Mouse (Mus musculus): ENCODE measurements around the gene Lilra5. TPM values are rescaled to one million over a fixed set of nuclear protein-coding genes. Genes with fewer than 3 reads are reported as not detected.

The Lilra5 gene
- polyA plus RNA-seq (2015; fragmentation: Illumina TruSeq; extraction: RNeasy Lipid Tissue Mini Kit (QIAGEN cat#74804); ENCODE audit: low read depth, low replicate concordance) = 0.28 TPM

DNA sequence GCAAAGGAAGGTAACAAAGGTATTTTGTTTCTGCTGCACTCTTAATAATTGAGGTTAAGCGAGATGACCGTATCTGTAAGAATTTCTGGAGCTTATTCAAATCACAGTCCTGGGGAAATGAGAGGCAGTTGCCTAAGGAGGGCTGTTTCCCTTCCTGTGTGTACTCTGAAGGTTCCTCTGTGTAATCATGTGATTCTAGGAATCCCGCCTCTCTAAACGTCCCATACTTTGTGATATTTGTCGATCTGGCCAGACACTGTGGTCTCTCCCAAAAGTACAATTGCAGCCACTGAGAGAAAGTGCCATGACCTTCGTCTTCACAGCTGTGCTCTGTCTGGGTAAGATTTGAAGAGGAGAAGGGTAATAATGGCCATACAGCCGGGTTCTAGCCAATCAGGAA, at the start of gene Lilra5:
TSS of gene Lilra5 (plus strand) at position 301 of the 400 bp plus-strand sequence.

Other genes starting within 250 kb of the Lilra5 start
- 9.6 TPM for gene Lair1, start 174.6 kb upstream of the Lilra5 start, polyA plus RNA-seq (2015; fragmentation: Illumina TruSeq; extraction: RNeasy Lipid Tissue Mini Kit (QIAGEN cat#74804); ENCODE audit: low read depth, low replicate concordance)
- 555 TPM for gene Ttyh1, start 118.3 kb upstream of the Lilra5 start, polyA plus RNA-seq (2015; fragmentation: Illumina TruSeq; extraction: RNeasy Lipid Tissue Mini Kit (QIAGEN cat#74804); ENCODE audit: low read depth, low replicate concordance)
- gene Leng8, start 100.7 kb upstream of the Lilra5 start, polyA plus RNA-seq (2015; fragmentation: Illumina TruSeq; extraction: RNeasy Lipid Tissue Mini Kit (QIAGEN cat#74804); ENCODE audit: low read depth, low replicate concordance) = 136 TPM
- gene Leng9, start 87.4 kb upstream of the Lilra5 start, polyA plus RNA-seq (2015; fragmentation: Illumina TruSeq; extraction: RNeasy Lipid Tissue Mini Kit (QIAGEN cat#74804); ENCODE audit: low read depth, low replicate concordance) = 6.0 TPM
- 1.6 TPM for gene Cdc42ep5, start 72.9 kb upstream of the Lilra5 start, polyA plus RNA-seq (2015; fragmentation: Illumina TruSeq; extraction: RNeasy Lipid Tissue Mini Kit (QIAGEN cat#74804); ENCODE audit: low read depth, low replicate concordance)
- not detected for gene Ncr1, start 100.0 kb downstream of the Lilra5 start, polyA plus RNA-seq (2015; fragmentation: Illumina TruSeq; extraction: RNeasy Lipid Tissue Mini Kit (QIAGEN cat#74804); ENCODE audit: low read depth, low replicate concordance)
- gene Gp6, start 160.0 kb downstream of the Lilra5 start, polyA plus RNA-seq (2015; fragmentation: Illumina TruSeq; extraction: RNeasy Lipid Tissue Mini Kit (QIAGEN cat#74804); ENCODE audit: low read depth, low replicate concordance) = not detected
- 32.6 TPM for gene Rdh13, start 207.9 kb downstream of the Lilra5 start, polyA plus RNA-seq (2015; fragmentation: Illumina TruSeq; extraction: RNeasy Lipid Tissue Mini Kit (QIAGEN cat#74804); ENCODE audit: low read depth, low replicate concordance)
- gene Eps8l1, start 222.9 kb downstream of the Lilra5 start, polyA plus RNA-seq (2015; fragmentation: Illumina TruSeq; extraction: RNeasy Lipid Tissue Mini Kit (QIAGEN cat#74804); ENCODE audit: low read depth, low replicate concordance) = 12.5 TPM

Measured in brain, adult 10 weeks (tissue).